In genomic region chr6:30589819-30590218, GRCm38 (mm10) we compare ENCODE assay signal across 17 mouse cellular contexts. TPM values are rescaled to one million over a fixed set of nuclear protein-coding genes. Genes with fewer than 3 reads are reported as not detected.
A peak's percentile ranks its signal among the peaks of the same experiment; 100 is the strongest.
DNase-seq lines count a peak whose midpoint lies in the region; ATAC-seq and TF ChIP-seq lines count a peak whose summit lies in the region.
"Had no signal": no experiment of that assay in that cellular context is flagged by ENCODE, and none has a peak within 500 bp of the region (broad histone marks: within the 10 kb centered on the region; RNA-seq: fewer than 3 reads in every experiment).

No protein-coding gene starts in this region.

- TF ChIP-seq CTCF in left cerebral cortex, adult 2 months (IDR thresholded peaks at IDR 0.05): no peak

- intact Hi-C loops in left cerebral cortex, adult 2 months (cut with DNase I): no loop called here

- H3K4me1 ChIP-seq in heart, embryonic 14.5 days (ENCODE audit: control insufficient read depth in 2 of 2, insufficient read depth in 2 of 2, low read length in 2 of 2): peaks cover 0 to 5% of the 10 kb centered on the region in 2 experiments; a peak in 2 of 4 replicates
- 0 out of 2 replicates have a peak, but pooled peaks cover 2% of the 10 kb centered on the region for H3K4me1 ChIP-seq in lung, embryonic 15.5 days

- WGBS in heart, embryonic 14.5 days: 26% methylated on average over 2 of the region's 2 CpGs
- WGBS in lung, embryonic 15.5 days: 16% methylated on average over 2 of the region's 2 CpGs

- H3K9ac ChIP-seq in heart, embryonic 14.5 days (ENCODE audit: low read length): no peak overlapping the region
- no peak overlapping the region for H3K9ac ChIP-seq in lung, embryonic 15.5 days
- H3K9ac ChIP-seq: forebrain, embryonic 13.5 days; hindbrain, embryonic 14.5 days; midbrain, embryonic 13.5 days had no signal

- H3K27ac ChIP-seq in heart, embryonic 14.5 days (replicated peaks in 1 of 2; ENCODE audit: control insufficient read depth in 1 of 2, insufficient read depth in 1 of 2, low read depth in 2 of 2, low read length in 2 of 2): 0 out of 4 replicates have a peak overlapping the region, but pooled peaks have one; percentile 2 to 11
- peak overlapping the region; percentile 38 for H3K27ac ChIP-seq in lung, embryonic 15.5 days
- no peak overlapping the region for H3K27ac ChIP-seq in left cerebral cortex, adult 2 months
- H3K27ac ChIP-seq: forebrain, embryonic 13.5 days; hindbrain, embryonic 14.5 days; midbrain, embryonic 13.5 days had no signal

- H3K27me3 ChIP-seq in heart, embryonic 14.5 days (ENCODE audit: control insufficient read depth, insufficient read depth, low read length): no peaks in the 10 kb centered on the region
- H3K27me3 ChIP-seq in lung, embryonic 15.5 days: no peaks in the 10 kb centered on the region
- H3K27me3 ChIP-seq: forebrain, embryonic 13.5 days; midbrain, embryonic 13.5 days had no signal

- no peak for DNase-seq in heart, adult 8-10 months (ENCODE audit: low spot score)
- no peak for DNase-seq in lung, postnatal 25 days (ENCODE audit: low spot score)
- DNase-seq in forelimb bud, embryonic 11.5 days (ENCODE audit: low read depth, low spot score): peak; percentile 42
- DNase-seq in mesoderm, embryonic 11.5 days (ENCODE audit: low read depth, low spot score): peak; percentile 69
- no peak for DNase-seq in left cerebral cortex, adult 2 months (ENCODE audit: extremely low spot score in 1 of 2, low spot score in 2 of 2)
- no peak for DNase-seq in ovary, postnatal 14 days (ENCODE audit: low spot score)
- DNase-seq: cerebellum, adult 11 months; kidney, postnatal 25 days had no signal

- no peak for ATAC-seq in heart, embryonic 14.5 days (ENCODE audit: insufficient number of reproducible peaks, insufficient read depth, low FRiP score, low read depth)
- ATAC-seq in lung, embryonic 15.5 days (ENCODE audit: borderline replicate concordance, extremely low read depth, low FRiP score, low TSS enrichment): peak; percentile 36; the same call in 1 of the 2 replicates
- ATAC-seq: forebrain, embryonic 13.5 days; midbrain, embryonic 13.5 days had no signal

- H3K4me2 ChIP-seq in heart, embryonic 14.5 days (ENCODE audit: low read length): no peak overlapping the region
- no peak overlapping the region for H3K4me2 ChIP-seq in lung, embryonic 15.5 days
- H3K4me2 ChIP-seq: forebrain, embryonic 13.5 days; hindbrain, embryonic 14.5 days; midbrain, embryonic 13.5 days had no signal

- H3K36me3 ChIP-seq in heart, embryonic 14.5 days (ENCODE audit: control insufficient read depth, insufficient read depth, low read length): no peaks in the 10 kb centered on the region
- H3K36me3 ChIP-seq in lung, embryonic 15.5 days: no peaks in the 10 kb centered on the region
- H3K36me3 ChIP-seq: midbrain, embryonic 13.5 days had no signal

- H3K9me3 ChIP-seq in heart, embryonic 14.5 days (ENCODE audit: control insufficient read depth, low read length): no peaks in the 10 kb centered on the region
- no peaks in the 10 kb centered on the region for H3K9me3 ChIP-seq in lung, embryonic 15.5 days
- H3K9me3 ChIP-seq: forebrain, embryonic 13.5 days; midbrain, embryonic 13.5 days had no signal

- no peak overlapping the region for H3K4me3 ChIP-seq in heart, embryonic 14.5 days (ENCODE audit: control insufficient read depth in 1 of 2, insufficient read depth in 1 of 2, low read depth in 1 of 2, low read length in 2 of 2)
- H3K4me3 ChIP-seq in lung, embryonic 15.5 days: no peak overlapping the region
- H3K4me3 ChIP-seq in left cerebral cortex, adult 2 months: no peak overlapping the region
- H3K4me3 ChIP-seq: forebrain, embryonic 13.5 days; midbrain, embryonic 13.5 days had no signal

RNA-seq across cellular contexts. Expression of gene Cpa5, which starts 21.0 kb away (rescaled TPM):
- polyA plus RNA-seq in heart, embryonic 14.5 days (2014; fragmentation: Nextera tagmentation; extraction: Ambion mirVana): 0.74 TPM in 2 replicates
- not detected for total RNA-seq in heart, adult 8-10 months (2022)
- polyA plus RNA-seq in lung, embryonic 15.5 days (2015; fragmentation: Nextera tagmentation; extraction: Ambion mirVana): 0.18 TPM in 1 of 2 replicates, not detected in the other
- total RNA-seq in left cerebral cortex, adult 2 months (2021): not detected
- total RNA-seq: common myeloid progenitor, adult 5-6 weeks; gastrocnemius, adult 8-10 months had no signal
- polyA plus RNA-seq: liver, embryonic 16.5 days; midbrain, embryonic 13.5 days had no signal

RNA-seq across cellular contexts. Expression of gene Cpa4, which starts 21.6 kb away (rescaled TPM):
- polyA plus RNA-seq in heart, embryonic 14.5 days (2014; fragmentation: Nextera tagmentation; extraction: Ambion mirVana): 2.5 TPM in 2 replicates
- total RNA-seq in heart, adult 8-10 months (2022): not detected
- polyA plus RNA-seq in lung, embryonic 15.5 days (2015; fragmentation: Nextera tagmentation; extraction: Ambion mirVana): 0.13 and 0.15 TPM in 2 replicates
- total RNA-seq in left cerebral cortex, adult 2 months (2021): under 1 TPM in 1 of 2 experiments, not detected in 1; 0.16 TPM
- total RNA-seq: common myeloid progenitor, adult 5-6 weeks; gastrocnemius, adult 8-10 months had no signal
- polyA plus RNA-seq: urinary bladder, adult 2 months had no signal

RNA-seq across cellular contexts. Expression of gene Cpa2, which starts 48.4 kb away (rescaled TPM):
- 2.2 and 4.8 TPM in 2 replicates for polyA plus RNA-seq in heart, embryonic 14.5 days (2014; fragmentation: Nextera tagmentation; extraction: Ambion mirVana)
- under 1 TPM in 1 of 4 experiments, not detected in 3; 0.31 TPM for total RNA-seq in heart, adult 8-10 months (2022)
- 6.6 and 10.5 TPM in 2 replicates for polyA plus RNA-seq in lung, embryonic 15.5 days (2015; fragmentation: Nextera tagmentation; extraction: Ambion mirVana)
- 1 to 10 TPM in 1 of 2 experiments, under 1 TPM in 1; 0.61 to 1.2 TPM for total RNA-seq in left cerebral cortex, adult 2 months (2021)
- total RNA-seq: common myeloid progenitor, adult 5-6 weeks had no signal

RNA-seq across cellular contexts. Expression of gene Cpa1, which starts 49.2 kb away (rescaled TPM):
- polyA plus RNA-seq in heart, embryonic 14.5 days (2014; fragmentation: Nextera tagmentation; extraction: Ambion mirVana): 4.5 TPM in 2 replicates
- total RNA-seq in heart, adult 8-10 months (2022): under 1 TPM in 2 of 4 experiments, not detected in 2; 0.19 to 0.20 TPM
- 3.5 and 6.5 TPM in 2 replicates for polyA plus RNA-seq in lung, embryonic 15.5 days (2015; fragmentation: Nextera tagmentation; extraction: Ambion mirVana)
- total RNA-seq in left cerebral cortex, adult 2 months (2021): not detected
- total RNA-seq: common myeloid progenitor, adult 5-6 weeks; gastrocnemius, adult 8-10 months had no signal

Comparison
In these comparisons a context has a peak if more than half of its experiments do, and no peak if none do; other contexts are left out.
1. DNase-seq: peak in forelimb bud, embryonic 11.5 days (single experiment) and mesoderm, embryonic 11.5 days (single experiment); none in heart, adult 8-10 months (single experiment), lung, postnatal 25 days (single experiment), left cerebral cortex, adult 2 months (0 of 2) and ovary, postnatal 14 days (single experiment).